Mouse (Mus musculus): ENCODE measurements at regions not wholly inside any gene's neighbourhood (a gene's known extent, or its start where the extent isn't known, plus 50 kb on each side); places are given as distances from the start of the nearest gene placed in this dataset.

GRCm38 (mm10) chr9:116426269-116426999 lies 251.3 kb upstream of the Tgfbr2 start:
- TF ChIP-seq HCFC1 (IDR thresholded peaks at IDR 0.05; ENCODE audit: low read depth, low read length) (no peak), CTCF (conservative IDR thresholded peaks at IDR 0.05 in 1 of 2, IDR thresholded peaks at IDR 0.05 in 1 of 2; ENCODE audit: low read depth in 2 of 2, low read length in 2 of 2) (peak; percentile 50 to 88; a peak in 3 of 4 replicates), POLR2A (IDR thresholded peaks at IDR 0.05; ENCODE audit: low read depth, low read length) (no peak), TCF12 (IDR thresholded peaks at IDR 0.05; ENCODE audit: low read depth, low read length) (no peak), GABPA (IDR thresholded peaks at IDR 0.05; ENCODE audit: insufficient replicate concordance, low read depth, low read length) (no peak), CHD2 (IDR thresholded peaks at IDR 0.05; ENCODE audit: low read length) (no peak), RAD21 (IDR thresholded peaks at IDR 0.05; ENCODE audit: low read depth, low read length) (peak; percentile 88), ZKSCAN1 (IDR thresholded peaks at IDR 0.05; ENCODE audit: borderline replicate concordance, low read depth, low read length) (no peak), USF1 (IDR thresholded peaks at IDR 0.05; ENCODE audit: low read depth, low read length) (no peak), MAFK (IDR thresholded peaks at IDR 0.05; ENCODE audit: insufficient replicate concordance, low read length) (no peak)
